Mouse (Mus musculus) G1E (cell line): ENCODE data around the gene Atg5.

ENCODE experiments used
- CTCF ChIP-seq: IDR thresholded peaks from 2 replicates; pipeline ENCODE4 v1.5.1; 2012; ENCODE audit warnings: low read depth, low read length, inconsistent platforms, mixed read lengths
- GATA2 ChIP-seq: IDR thresholded peaks from 2 replicates; pipeline ENCODE4 v1.6.1; 2012; ENCODE audit warnings: low read depth, low read length, inconsistent platforms, borderline replicate concordance
- POLR2AphosphoS5 ChIP-seq: IDR thresholded peaks from 2 replicates; pipeline ENCODE4 v1.6.1; 2012; ENCODE audit warnings: low read depth, low read length, inconsistent platforms; ENCODE audit not compliant: insufficient replicate concordance

GRCm38 (mm10) chr10:44266561-44266960 lies 1.6 kb upstream of the Atg5 start:
- TF ChIP-seq CTCF: no peak
- no peak for TF ChIP-seq POLR2AphosphoS5
- no peak for TF ChIP-seq GATA2
